Mouse (Mus musculus): ENCODE data around the gene Intu.

DNA sequence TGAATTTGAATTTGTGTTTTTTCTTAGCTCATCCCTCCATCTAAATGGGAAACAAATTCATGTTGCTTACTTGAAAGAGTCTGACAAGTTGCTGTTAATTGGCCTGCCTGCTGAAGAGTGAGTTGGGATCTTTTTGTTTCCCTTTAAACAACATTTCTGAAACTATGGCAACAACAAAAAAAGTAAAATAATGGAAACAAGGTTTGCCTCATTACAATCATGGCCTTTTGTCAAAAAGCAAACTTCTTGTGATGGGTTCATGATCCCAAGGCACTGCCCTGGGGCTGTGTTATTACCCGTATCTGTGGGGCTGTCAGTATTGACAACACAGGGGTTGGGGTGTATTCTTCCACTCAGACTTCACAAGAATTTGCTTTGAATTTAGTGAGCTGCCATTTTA, 147.8 kb downstream of the Intu start:
- TF ChIP-seq POLR2A (IDR thresholded peaks at IDR 0.05; ENCODE audit: borderline replicate concordance, control insufficient read depth, low read depth, low read length) (no peak), CTCF (IDR thresholded peaks at IDR 0.05; ENCODE audit: control insufficient read depth, insufficient read depth, low read length) (no peak)

Measured in bone marrow, adult 2 months (tissue).